Mouse (Mus musculus) heart, postnatal 0 days (tissue): ENCODE measurements around the gene Dgat2.

Experiments used
- CTCF ChIP-seq: IDR thresholded peaks from 2 replicates; pipeline ENCODE4 v1.5.1; 2016; ENCODE audit warnings: antibody characterized with exemption, control low read depth, low read depth
- EP300 ChIP-seq: IDR thresholded peaks from 2 replicates; pipeline ENCODE4 v1.6.1; 2016; ENCODE audit warnings: antibody characterized with exemption, low read depth

DNA sequence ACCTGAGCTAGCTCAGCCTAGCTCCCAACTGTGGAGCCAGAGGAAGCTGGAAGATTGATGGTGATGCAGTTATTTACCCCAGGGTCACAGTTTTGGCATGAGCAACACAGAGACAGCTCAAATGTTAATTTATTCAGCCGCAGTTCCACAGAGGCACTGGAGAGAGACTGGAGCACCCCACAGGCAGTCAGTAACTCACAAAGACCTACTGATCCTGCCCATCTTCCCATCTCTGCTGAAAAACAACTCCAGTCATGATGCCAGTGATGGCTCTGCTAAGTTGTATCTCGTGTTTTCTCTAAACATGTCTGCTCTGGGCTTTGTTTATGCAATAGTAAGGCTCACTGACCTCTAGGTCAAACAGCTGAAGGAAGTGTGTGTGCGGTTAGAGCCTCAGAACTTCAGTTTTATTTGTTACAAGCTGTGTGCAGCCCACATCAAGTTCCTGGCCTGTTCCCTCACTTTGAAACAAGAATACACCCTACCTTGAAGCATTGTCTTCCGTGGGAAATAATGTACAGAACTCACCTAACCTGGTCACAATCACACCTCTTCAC is 75.7 kb downstream of the Dgat2 start:
- TF ChIP-seq CTCF, result no peak
- TF ChIP-seq EP300, result no peak
